In the genomic region with DNA sequence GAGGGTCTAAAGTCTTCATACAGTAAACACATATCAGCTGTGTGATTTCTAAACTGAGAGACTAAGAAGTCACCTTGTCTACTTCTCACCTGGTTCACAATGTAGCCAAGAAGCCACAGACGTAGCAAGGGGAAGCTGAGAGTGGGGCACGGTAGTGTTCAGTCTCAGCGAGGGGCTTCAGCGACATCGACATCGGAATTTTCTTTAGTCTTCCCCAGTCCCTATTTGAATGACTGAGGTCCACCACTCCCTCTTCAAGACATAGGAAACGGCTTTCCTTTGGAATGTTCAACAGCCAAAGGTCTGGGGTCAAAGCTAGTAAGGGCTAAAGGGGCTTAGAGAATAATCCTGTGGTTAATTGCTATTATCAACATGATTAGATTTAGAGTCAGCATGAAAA, we compare ENCODE assay signal across 16 mouse cellular contexts.
"Had no signal": no experiment of that assay in that cellular context is flagged by ENCODE, and none has a peak within 500 bp of the region (broad histone marks: within the 10 kb centered on the region; RNA-seq: fewer than 3 reads in every experiment).

No protein-coding gene starts in this region.

- DNase-seq: retina, postnatal 1 day; right cerebral cortex, adult 18-20 months; right cerebral cortex, postnatal 14 days; right cerebral cortex, postnatal 25 days; right cerebral cortex, postnatal 4 days; spleen, adult 18-20 months; thymus, adult 18-20 months; thymus, adult 2 months; thymus, postnatal 14 days; thymus, postnatal 25 days; thymus, postnatal 36 days; thymus, postnatal 4 days had no signal

- H3K27ac ChIP-seq: neural tube, embryonic 13.5 days; neural tube, embryonic 15.5 days; stomach, embryonic 15.5 days; stomach, postnatal 0 days had no signal

- H3K27me3 ChIP-seq: neural tube, embryonic 13.5 days; neural tube, embryonic 15.5 days; stomach, embryonic 15.5 days had no signal

- H3K9ac ChIP-seq: neural tube, embryonic 13.5 days; neural tube, embryonic 15.5 days; stomach, embryonic 15.5 days had no signal

- H3K36me3 ChIP-seq: neural tube, embryonic 13.5 days; neural tube, embryonic 15.5 days; stomach, embryonic 15.5 days had no signal

- H3K4me2 ChIP-seq: neural tube, embryonic 13.5 days; neural tube, embryonic 15.5 days; stomach, embryonic 15.5 days had no signal

- H3K9me3 ChIP-seq: neural tube, embryonic 13.5 days; neural tube, embryonic 15.5 days; stomach, embryonic 15.5 days had no signal

- H3K4me3 ChIP-seq: neural tube, embryonic 13.5 days; neural tube, embryonic 15.5 days; stomach, embryonic 15.5 days had no signal
